ENCODE assay signal across 24 mouse cellular contexts in genomic region chr10:83191982-83192381, GRCm38 (mm10).
DNase-seq lines count a peak whose midpoint lies in the region; ATAC-seq and TF ChIP-seq lines count a peak whose summit lies in the region.
"Had no signal": no experiment of that assay in that cellular context is flagged by ENCODE, and none has a peak within 500 bp of the region (broad histone marks: within the 10 kb centered on the region; RNA-seq: fewer than 3 reads in every experiment).

No protein-coding gene starts in this region.

- WGBS in heart, embryonic 16.5 days, result 48% methylated on average over 6 of the region's 6 CpGs
- 67% methylated on average over 6 of the region's 6 CpGs for WGBS in limb, embryonic 13.5 days
- WGBS in limb, embryonic 10.5 days, result 75% methylated on average over 6 of the region's 6 CpGs
- 70% methylated on average over 6 of the region's 6 CpGs for WGBS in lung, postnatal 0 days

- no peak overlapping the region for H3K9ac ChIP-seq in heart, embryonic 16.5 days (ENCODE audit: low read length)
- H3K9ac ChIP-seq in limb, embryonic 13.5 days, result no peak overlapping the region
- H3K9ac ChIP-seq in lung, postnatal 0 days (replicated peaks; ENCODE audit: low read depth), result no peak overlapping the region
- H3K9ac ChIP-seq: hindbrain, embryonic 14.5 days; liver, embryonic 14.5 days; stomach, embryonic 15.5 days had no signal

- 0 out of 2 replicates have a peak, but pooled peaks cover 3% of the 10 kb centered on the region for H3K9me3 ChIP-seq in heart, embryonic 16.5 days (replicated peaks; ENCODE audit: control insufficient read depth, low read length)
- H3K9me3 ChIP-seq in limb, embryonic 13.5 days, result no peaks in the 10 kb centered on the region; the same call in 1 of the 2 replicates
- H3K9me3 ChIP-seq in limb, embryonic 10.5 days (replicated peaks), result no peaks in the 10 kb centered on the region
- H3K9me3 ChIP-seq in lung, postnatal 0 days (ENCODE audit: low read length), result no peaks in the 10 kb centered on the region
- H3K9me3 ChIP-seq: midbrain, embryonic 10.5 days; stomach, embryonic 15.5 days had no signal

- DNase-seq in heart, adult 9 months (ENCODE audit: low spot score in 2 of 2), result no peak
- no peak for DNase-seq in limb, embryonic 10.5 days (ENCODE audit: low spot score)
- DNase-seq in ZHBTc4 (ENCODE audit: low read depth, low spot score), result peak; percentile 44
- DNase-seq in retina, embryonic 14.5 days (ENCODE audit: low spot score), result peak; percentile 32
- no peak for DNase-seq in lung, postnatal 0 days (ENCODE audit: low spot score)
- DNase-seq: adrenal gland, adult 2 months; adrenal gland, postnatal 36 days; cerebellum, adult 2 months; cerebellum, postnatal 14 days; gastrocnemius, postnatal 14 days; liver; lung, adult 2 months; lung, postnatal 14 days; right cerebral cortex, postnatal 25 days had no signal

- H3K4me2 ChIP-seq in heart, embryonic 16.5 days (ENCODE audit: low read depth, low read length), result no peak overlapping the region
- no peak overlapping the region for H3K4me2 ChIP-seq in limb, embryonic 13.5 days (replicated peaks)
- H3K4me2 ChIP-seq in lung, postnatal 0 days (replicated peaks; ENCODE audit: low read depth, low read length), result no peak overlapping the region
- H3K4me2 ChIP-seq: heart, embryonic 11.5 days; hindbrain, embryonic 14.5 days; stomach, embryonic 15.5 days had no signal

- no peaks in the 10 kb centered on the region for H3K27me3 ChIP-seq in heart, embryonic 16.5 days (ENCODE audit: control insufficient read depth, insufficient read depth, low read length)
- H3K27me3 ChIP-seq in limb, embryonic 13.5 days, result no peaks in the 10 kb centered on the region
- no peaks in the 10 kb centered on the region for H3K27me3 ChIP-seq in limb, embryonic 10.5 days (ENCODE audit: low read depth, poor library complexity, severe bottlenecking)
- H3K27me3 ChIP-seq in lung, postnatal 0 days (replicated peaks; ENCODE audit: insufficient read depth, low read length), result no peaks in the 10 kb centered on the region
- H3K27me3 ChIP-seq: stomach, embryonic 15.5 days had no signal

- TF ChIP-seq EP300 in lung, postnatal 0 days (IDR thresholded peaks at IDR 0.05), result no peak

- peak overlapping the region; percentile 37; the same call in 1 of the 2 replicates for H3K27ac ChIP-seq in heart, embryonic 16.5 days (ENCODE audit: low read length)
- no peak overlapping the region for H3K27ac ChIP-seq in limb, embryonic 13.5 days
- H3K27ac ChIP-seq in limb, embryonic 10.5 days, result no peak overlapping the region
- H3K27ac ChIP-seq in lung, postnatal 0 days (ENCODE audit: low read length), result no peak overlapping the region
- H3K27ac ChIP-seq: hindbrain, embryonic 14.5 days; liver, embryonic 14.5 days; midbrain, embryonic 10.5 days; stomach, embryonic 15.5 days had no signal

- peaks cover 12% of the 10 kb centered on the region for H3K4me1 ChIP-seq in heart, embryonic 16.5 days (ENCODE audit: control insufficient read depth, insufficient read depth, low read length)
- H3K4me1 ChIP-seq in limb, embryonic 13.5 days, result peaks cover 13% of the 10 kb centered on the region; the same call in 1 of the 2 replicates
- no peaks in the 10 kb centered on the region for H3K4me1 ChIP-seq in limb, embryonic 10.5 days
- H3K4me1 ChIP-seq in lung, postnatal 0 days (ENCODE audit: insufficient read depth, low read depth, low read length), result no peaks in the 10 kb centered on the region

- H3K36me3 ChIP-seq in heart, embryonic 16.5 days (ENCODE audit: control insufficient read depth, insufficient read depth), result peaks cover 9% of the 10 kb centered on the region; the same call in 1 of the 2 replicates
- peaks cover 15% of the 10 kb centered on the region for H3K36me3 ChIP-seq in limb, embryonic 13.5 days
- H3K36me3 ChIP-seq in limb, embryonic 10.5 days, result peaks cover 5% of the 10 kb centered on the region
- H3K36me3 ChIP-seq in lung, postnatal 0 days (ENCODE audit: insufficient read depth, low read length), result no peaks in the 10 kb centered on the region
- H3K36me3 ChIP-seq: stomach, embryonic 15.5 days had no signal

- TF ChIP-seq CTCF in lung, postnatal 0 days (IDR thresholded peaks at IDR 0.05), result no peak

- ATAC-seq in heart, embryonic 16.5 days (replicated peaks; ENCODE audit: extremely low read depth, insufficient read depth, low FRiP score), result 0 out of 2 replicates have a peak, but pooled peaks have one; percentile 51
- ATAC-seq in limb, embryonic 13.5 days (ENCODE audit: low FRiP score, low read depth), result peak; percentile 62
- ATAC-seq in lung, postnatal 0 days, result no peak
- ATAC-seq: activated CD4-positive, CD25-positive, alpha-beta regulatory T cell, adult 4 months; forebrain, embryonic 14.5 days; inflammation-experienced regulatory T-cells, adult 6 months had no signal

- H3K4me3 ChIP-seq in heart, embryonic 16.5 days (ENCODE audit: low read length), result no peak overlapping the region
- H3K4me3 ChIP-seq in limb, embryonic 13.5 days, result no peak overlapping the region
- no peak overlapping the region for H3K4me3 ChIP-seq in limb, embryonic 10.5 days
- H3K4me3 ChIP-seq in lung, postnatal 0 days (ENCODE audit: low read depth, low read length), result no peak overlapping the region
- H3K4me3 ChIP-seq: midbrain, embryonic 10.5 days; stomach, embryonic 15.5 days had no signal

Comparison
In these comparisons a context has a peak if more than half of its experiments do, and no peak if none do; other contexts are left out.
1. DNase-seq: peak in ZHBTc4 (single experiment) and retina, embryonic 14.5 days (single experiment); none in heart, adult 9 months (0 of 2), limb, embryonic 10.5 days (single experiment) and lung, postnatal 0 days (single experiment).